Mouse (Mus musculus) megakaryocyte-erythroid progenitor cell, adult 5 weeks (primary cell): ENCODE measurements around the gene Ky. TPM values are rescaled to one million over a fixed set of nuclear protein-coding genes. Genes with fewer than 3 reads are reported as not detected.

Source experiments
- polyA plus RNA-seq: library from polyadenylated mRNA; stranded (reverse); fragments of >175 nt; gene quantifications from 2 replicates; pipeline ENCODE4 v1.2.3, GENCODE M21; 2012

The Ky gene
- 0.04 TPM in 1 of 2 replicates, not detected in the other for polyA plus RNA-seq

GRCm38 (mm10) chr9:102505700-102506585, at the start of gene Ky:
Ky (plus strand) TSS chr9:102505750.

Other genes starting within 250 kb of the Ky start
- gene Ephb1, start 151.1 kb upstream of the Ky start, polyA plus RNA-seq = 0.12 TPM in 1 of 2 replicates, not detected in the other
- 47.0 and 70.7 TPM in 2 replicates for gene Anapc13, start 120.5 kb downstream of the Ky start, polyA plus RNA-seq
- 24.8 and 26.4 TPM in 2 replicates for gene Cep63, start 120.8 kb downstream of the Ky start, polyA plus RNA-seq
- 3.8 and 5.3 TPM in 2 replicates for gene Amotl2, start 210.9 kb downstream of the Ky start, polyA plus RNA-seq